Mouse (Mus musculus) left cerebral cortex, postnatal 14 days (tissue): Measurements from ENCODE around the gene Klhl22. TPM values are rescaled to one million over a fixed set of nuclear protein-coding genes. Genes with fewer than 3 reads are reported as not detected.

Source experiments
- DNase-seq, 2 experiments: peaks; one replicate each; pipeline ENCODE4 v3.0.0; 2021 to 2022; ENCODE audit warnings: low spot score in 2 of 2, mixed read lengths in 1 of 2
- intact Hi-C: fragments of 180-260 bp; cut with DNase I; formaldehyde crosslinking; loops from one replicate; pipeline ENCODE4 v1.15.1; 2025
- total RNA-seq, 2 experiments: library from RNA; stranded (reverse); gene quantifications; 2 replicates each; pipeline ENCODE4 v1.2.3; 2021

Gene Klhl22
- total RNA-seq, 2 experiments from 2014 or later = 93.6 to 98.8 TPM

GRCm38 (mm10) chr16:17797812-17798311, 38.4 kb downstream of the Klhl22 start:
- intact Hi-C loops = no loop called here
- DNase-seq = no peak

GRCm38 (mm10) chr16:17798321-17799180, 39.1 kb downstream of the Klhl22 start:
- intact Hi-C loops = no loop called here
- DNase-seq = no peak

- intact Hi-C loops = no loop called here
These were observed 40.2 kb downstream of the Klhl22 start for GRCm38 (mm10) chr16:17799584-17799983.

DNA sequence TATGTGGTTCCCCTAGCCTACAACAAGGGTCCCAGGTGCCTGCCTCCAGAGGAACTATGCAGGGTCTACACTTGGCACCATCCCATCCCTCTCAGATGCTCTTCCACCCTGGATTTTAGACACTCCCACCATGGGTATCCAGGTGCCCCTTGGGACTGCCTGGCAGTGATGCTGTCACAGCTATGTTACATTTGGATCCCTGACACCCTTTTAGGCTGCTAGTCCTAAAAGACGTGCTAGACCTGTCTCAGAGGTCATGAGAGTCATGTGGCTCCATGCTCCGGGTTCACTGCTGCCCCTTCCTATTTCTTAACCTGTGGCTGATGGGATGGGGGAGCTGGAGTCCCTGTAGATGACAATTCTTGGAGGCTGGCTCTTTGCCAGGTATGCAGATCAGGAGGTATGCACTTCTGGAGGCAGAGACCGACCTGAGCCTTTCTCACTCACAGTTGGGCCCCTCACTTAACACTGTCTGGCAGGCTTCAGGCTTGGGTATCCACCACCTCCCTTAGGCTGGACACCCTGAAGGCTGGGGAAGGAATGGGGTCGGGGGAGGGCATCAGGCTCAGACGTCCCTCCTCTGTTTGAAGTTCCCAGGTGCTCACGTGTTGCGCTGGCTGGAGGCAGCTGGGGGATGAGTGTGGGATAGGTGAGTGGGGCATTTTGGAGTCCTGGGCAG, 42.5 kb downstream of the Klhl22 start:
- DNase-seq = no peak
- intact Hi-C loops = no loop called here

More at GRCm38 (mm10) chr16:17799584-17799983, 40.2 kb downstream of the Klhl22 start:
- DNase-seq = no peak

DNA sequence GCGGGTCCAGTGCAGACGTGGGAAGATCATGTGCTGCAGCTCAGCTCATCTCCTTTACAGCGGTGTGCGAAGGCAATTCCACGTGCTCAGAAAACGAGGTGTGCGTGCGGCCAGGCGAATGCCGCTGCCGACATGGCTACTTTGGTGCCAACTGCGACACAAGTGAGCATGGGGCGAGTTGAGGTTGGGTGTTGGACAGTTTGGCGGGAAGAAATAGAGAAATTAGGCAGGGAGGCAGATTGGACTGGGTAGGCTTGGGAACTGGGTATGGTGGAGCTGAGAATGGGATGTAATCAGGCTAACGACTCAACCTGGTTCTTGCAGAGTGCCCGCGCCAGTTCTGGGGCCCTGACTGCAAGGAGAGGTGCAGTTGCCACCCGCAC, 43.0 kb downstream of the Klhl22 start:
- intact Hi-C loops = no loop called here
- DNase-seq = no peak

DNA sequence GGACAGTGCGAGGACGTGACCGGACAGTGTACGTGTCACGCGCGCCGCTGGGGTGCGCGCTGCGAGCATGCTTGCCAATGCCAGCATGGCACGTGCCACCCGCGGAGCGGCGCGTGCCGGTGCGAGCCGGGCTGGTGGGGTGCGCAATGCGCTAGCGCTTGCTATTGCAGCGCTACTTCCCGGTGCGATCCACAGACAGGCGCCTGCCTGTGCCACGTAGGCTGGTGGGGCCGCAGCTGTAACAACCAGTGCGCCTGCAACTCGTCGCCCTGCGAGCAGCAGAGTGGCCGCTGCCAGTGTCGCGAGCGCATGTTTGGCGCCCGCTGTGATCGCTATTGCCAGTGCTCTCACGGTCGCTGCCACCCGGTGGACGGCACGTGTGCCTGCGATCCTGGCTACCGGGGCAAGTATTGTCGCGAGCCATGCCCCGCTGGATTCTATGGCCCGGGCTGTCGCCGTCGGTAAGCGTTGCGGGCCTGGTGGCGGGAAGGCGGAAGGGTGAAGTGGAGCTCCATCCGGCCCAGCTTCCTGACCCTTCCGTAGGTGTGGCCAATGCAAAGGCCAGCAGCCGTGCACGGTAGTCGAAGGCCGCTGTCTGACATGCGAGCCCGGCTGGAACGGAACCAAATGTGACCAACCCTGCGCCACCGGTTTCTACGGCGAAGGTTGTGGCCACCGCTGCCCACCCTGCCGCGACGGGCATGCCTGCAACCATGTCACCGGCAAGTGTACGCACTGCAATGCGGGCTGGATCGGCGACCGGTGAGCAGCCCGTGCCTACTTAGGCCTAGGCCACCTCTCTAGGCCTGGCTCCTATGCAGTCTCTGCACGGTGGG, 43.6 kb downstream of the Klhl22 start:
- intact Hi-C loops = no loop called here
- DNase-seq = peak; percentile 64 to 75

DNA sequence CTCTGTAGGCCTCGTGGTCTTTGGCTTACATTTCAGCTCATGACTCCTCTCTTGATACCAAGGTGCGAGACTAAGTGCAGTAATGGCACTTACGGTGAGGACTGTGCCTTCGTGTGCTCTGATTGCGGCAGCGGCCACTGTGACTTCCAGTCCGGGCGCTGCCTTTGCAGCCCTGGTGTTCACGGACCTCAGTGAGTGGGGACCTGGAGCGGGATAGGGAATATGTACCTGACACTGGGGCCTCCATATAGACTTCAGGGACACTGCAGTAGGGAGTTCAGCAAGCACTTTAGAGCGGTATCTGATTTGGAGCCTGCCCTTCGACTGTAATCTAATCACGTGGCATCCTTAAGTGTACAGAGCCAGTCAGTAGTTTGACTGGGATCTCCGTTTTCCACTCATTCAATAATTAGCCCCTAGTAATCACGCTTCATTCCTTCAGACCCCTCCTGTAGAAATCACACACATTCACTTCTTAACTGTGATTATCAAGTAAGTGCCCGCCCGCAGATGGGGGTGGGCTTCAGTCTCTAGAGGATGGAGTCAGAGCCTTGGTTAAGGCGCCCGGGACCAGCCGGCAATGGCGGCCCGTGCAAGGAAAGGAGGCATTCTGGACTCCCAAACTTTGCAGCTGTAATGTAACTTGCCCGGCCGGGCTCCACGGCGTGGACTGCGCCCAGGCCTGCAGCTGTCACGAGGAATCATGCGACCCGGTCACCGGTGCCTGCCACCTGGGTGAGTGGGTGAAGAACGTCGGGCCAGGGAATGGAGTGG, 44.4 kb downstream of the Klhl22 start:
- no peak for DNase-seq
- intact Hi-C loops = no loop called here

- intact Hi-C loops = no loop called here
- DNase-seq = no peak
These were observed 45.1 kb downstream of the Klhl22 start for GRCm38 (mm10) chr16:17804449-17804912.

DNA sequence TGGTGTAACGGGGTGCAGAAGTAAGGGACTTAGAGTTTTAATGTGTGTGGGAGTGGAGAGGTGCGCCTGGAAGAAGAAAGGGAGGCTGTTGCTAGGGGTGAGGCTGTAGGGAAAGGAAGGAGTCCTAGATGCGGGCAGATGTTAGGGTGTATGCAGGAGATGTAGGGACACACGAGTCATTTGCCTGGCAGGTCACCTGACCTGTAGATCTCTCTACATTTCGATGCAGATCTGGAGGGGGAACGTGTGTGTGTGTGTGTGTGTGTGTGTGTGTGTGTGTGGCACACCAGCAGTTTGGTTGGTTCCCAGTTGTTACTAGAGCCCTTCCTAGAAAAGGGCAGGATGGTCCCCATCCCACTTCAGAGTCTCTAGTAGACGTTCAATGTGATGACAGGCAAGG, 45.6 kb downstream of the Klhl22 start:
- intact Hi-C loops = no loop called here
- DNase-seq = no peak

DNA sequence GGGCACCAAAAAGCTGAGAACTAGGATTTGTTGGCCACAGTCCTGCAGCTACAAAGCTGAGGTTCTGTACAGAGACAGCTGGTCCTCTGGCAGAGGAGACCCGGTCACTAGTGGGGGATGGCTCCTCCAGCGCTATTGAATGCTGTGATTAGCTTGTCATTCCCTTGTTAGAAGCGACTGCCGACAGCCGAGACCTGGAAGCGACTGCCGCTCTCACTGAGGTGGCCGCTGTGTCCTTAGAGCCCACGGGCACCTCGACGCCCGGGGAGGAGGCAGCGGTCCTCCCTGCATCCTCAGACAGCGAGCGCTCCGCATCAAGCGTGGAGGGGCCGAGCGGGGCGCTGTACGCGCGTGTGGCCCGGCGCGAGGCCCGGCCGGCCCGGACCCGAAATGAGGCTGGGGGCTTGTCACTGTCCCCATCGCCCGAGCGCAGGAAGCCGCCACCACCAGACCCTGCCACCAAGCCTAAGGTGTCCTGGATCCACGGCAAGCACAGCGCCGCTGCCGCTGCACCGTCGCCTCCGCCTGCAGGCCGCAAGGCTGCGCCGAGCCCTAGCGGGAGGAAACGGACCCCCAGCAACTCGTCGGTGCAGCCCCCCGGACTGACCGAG, 47.3 kb downstream of the Klhl22 start:
- no peak for DNase-seq
- intact Hi-C loops = no loop called here

- intact Hi-C loops = no loop called here
These were observed 48.0 kb downstream of the Klhl22 start for GRCm38 (mm10) chr16:17807192-17808009.

DNA sequence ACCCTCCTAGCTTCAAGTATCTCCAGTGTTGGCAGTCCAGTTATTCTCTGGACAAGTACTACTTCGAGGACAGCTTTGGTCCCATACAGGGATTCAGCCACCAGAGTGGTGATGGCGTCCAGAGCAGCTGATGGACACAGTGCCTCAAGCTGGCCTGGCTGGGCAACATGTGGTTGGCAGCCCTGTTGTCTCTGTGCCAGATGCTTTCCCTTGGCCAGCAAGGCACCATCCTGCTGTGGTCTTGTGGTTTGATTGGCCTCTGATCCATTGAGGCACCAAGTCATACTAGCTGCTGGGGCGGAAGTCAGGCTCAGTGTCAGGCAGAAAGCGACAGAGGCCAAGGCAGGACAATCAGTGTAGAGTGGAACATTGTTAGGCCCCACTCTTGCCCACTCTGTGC, 49.7 kb downstream of the Klhl22 start:
- no peak for DNase-seq
- intact Hi-C loops = no loop called here

More at GRCm38 (mm10) chr16:17807192-17808009, 48.0 kb downstream of the Klhl22 start:
- peak; percentile 86 to 90 for DNase-seq

GRCm38 (mm10) chr16:17809711-17810110, 50.3 kb downstream of the Klhl22 start:
- intact Hi-C loops = loop anchor here (5.0 kb wide), 3 partner anchors 47 to 252 kb away; no protein-coding TSS in a partner anchor
- DNase-seq = no peak

- DNase-seq = peak in 1 of 2 experiments; percentile 59
- intact Hi-C loops = loop anchor here (5.0 kb wide), 3 partner anchors 50 to 255 kb away; no protein-coding TSS in a partner anchor
These were observed 52.7 kb downstream of the Klhl22 start for GRCm38 (mm10) chr16:17812120-17812519.

GRCm38 (mm10) chr16:17813173-17813572, 53.8 kb downstream of the Klhl22 start:
- intact Hi-C loops = loop anchor here (5.0 kb wide), 3 partner anchors 51 to 256 kb away; no protein-coding TSS in a partner anchor
- DNase-seq = no peak

DNA sequence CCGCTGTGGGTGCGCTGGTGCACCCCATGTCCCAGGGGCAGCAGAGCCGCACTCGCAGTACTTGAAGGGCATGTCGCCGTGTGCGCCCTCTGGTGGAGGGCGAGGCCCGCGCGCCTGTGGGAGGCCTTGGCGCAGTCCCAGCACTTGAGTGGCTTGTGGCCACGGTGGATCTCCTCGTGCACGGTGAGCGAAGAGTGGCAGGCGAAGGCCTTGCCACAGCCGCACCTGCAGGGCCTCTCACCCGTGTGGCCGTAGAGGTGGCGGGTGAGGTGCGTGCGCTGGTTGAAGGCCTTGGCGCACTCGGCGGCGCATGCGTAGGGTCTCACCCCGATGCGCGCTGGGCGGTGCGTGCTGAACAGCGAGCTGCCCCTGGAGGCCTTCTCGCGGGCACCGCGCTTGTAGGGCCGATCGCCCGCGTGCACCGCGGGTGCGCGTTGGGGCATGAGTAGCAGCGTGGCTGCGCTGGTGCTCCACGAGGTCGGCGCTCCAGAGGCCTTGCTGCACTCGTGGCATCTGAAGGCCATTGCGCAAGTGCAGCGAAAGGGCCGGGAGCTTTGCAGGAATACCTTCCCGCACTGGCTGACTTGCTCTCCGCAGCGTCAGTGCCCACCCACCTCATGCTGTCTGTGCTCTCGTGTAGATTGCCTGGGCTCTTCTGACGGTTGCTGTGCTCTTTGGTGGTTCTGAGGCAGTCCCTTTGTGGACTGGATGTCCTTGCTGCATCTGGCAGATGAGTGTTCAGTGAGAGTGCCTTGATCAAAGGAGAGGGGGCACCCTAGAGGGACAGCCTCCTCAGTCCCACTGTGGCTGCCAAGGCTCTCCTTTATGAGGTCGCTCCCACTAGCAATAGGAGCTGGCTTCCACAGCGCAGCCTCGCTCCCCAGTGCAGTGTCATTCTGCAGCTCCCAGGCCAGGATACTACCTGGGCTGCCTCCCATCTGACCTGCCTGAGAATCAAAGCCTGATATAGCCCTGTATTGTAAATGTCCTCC, 56.3 kb downstream of the Klhl22 start:
- DNase-seq = peak in 1 of 2 experiments; percentile 61

More for the DNA sequence above, 56.3 kb downstream of the Klhl22 start:
- intact Hi-C loops = no loop called here
